Mouse (Mus musculus) lung, postnatal 0 days (tissue): ENCODE results near the gene Tusc2.

ENCODE experiments used
- CTCF ChIP-seq: IDR thresholded peaks from 2 replicates; pipeline ENCODE4 v1.5.1; 2016; ENCODE audit warnings: antibody characterized with exemption, mild to moderate bottlenecking
- EP300 ChIP-seq: IDR thresholded peaks from 2 replicates; pipeline ENCODE4 v1.6.1; 2016; ENCODE audit warnings: antibody characterized with exemption, mild to moderate bottlenecking, control low read depth

DNA sequence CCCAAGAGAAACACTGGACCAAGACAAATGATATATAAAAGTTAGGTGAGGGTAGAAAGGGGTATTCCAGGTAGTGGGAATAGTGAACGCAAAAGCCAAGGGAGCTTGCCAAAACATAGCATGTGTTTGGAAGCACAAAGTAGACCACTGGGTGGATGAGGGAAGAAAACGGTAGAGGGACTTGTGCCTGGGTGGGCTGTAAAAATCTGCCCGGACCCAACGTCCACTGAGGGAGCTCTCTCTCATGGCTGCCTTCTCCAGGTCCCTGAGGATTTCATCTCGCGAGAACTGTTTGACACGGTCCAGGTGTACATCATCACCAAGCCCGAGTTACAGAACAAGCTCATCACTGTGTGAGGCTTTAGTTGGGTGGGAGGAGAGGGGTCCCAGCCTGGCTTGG lies 20.3 kb upstream of the Tusc2 start:
- no peak for TF ChIP-seq EP300
- TF ChIP-seq CTCF = no peak
